Mouse (Mus musculus): Measurements from ENCODE around the gene Nat14.

Nat14 gene

GRCm38 (mm10) chr7:4920496-4920895 is 1.3 kb upstream of the Nat14 start:
- DNase-seq (ENCODE audit: low spot score in 2 of 2): no peak

- no peak for DNase-seq (ENCODE audit: low spot score in 2 of 2)
Observed at GRCm38 (mm10) chr7:4920976-4921823, 628 bp upstream of the Nat14 start.

- peak; percentile 86 to 88 for DNase-seq (ENCODE audit: low spot score in 2 of 2)
Observed at GRCm38 (mm10) chr7:4922508-4922907, 680 bp downstream of the Nat14 start.

GRCm38 (mm10) chr7:4922931-4923565 is 1.2 kb downstream of the Nat14 start:
- peak in 1 of 2 experiments; percentile 84 for DNase-seq (ENCODE audit: low spot score in 2 of 2)

- DNase-seq (ENCODE audit: low spot score in 2 of 2): peak in 1 of 2 experiments; percentile 55
Observed at GRCm38 (mm10) chr7:4923586-4924364, 1.9 kb downstream of the Nat14 start.

GRCm38 (mm10) chr7:4924483-4924882 is 2.7 kb downstream of the Nat14 start:
- no peak for DNase-seq (ENCODE audit: low spot score in 2 of 2)

- DNase-seq (ENCODE audit: low spot score in 2 of 2): no peak
Observed at GRCm38 (mm10) chr7:4924891-4925301, 3.1 kb downstream of the Nat14 start.

- DNase-seq (ENCODE audit: low spot score in 2 of 2): no peak
Observed at GRCm38 (mm10) chr7:4925441-4926381, 3.9 kb downstream of the Nat14 start, which contains the start of gene Ssc5d. TSS of gene Ssc5d (plus strand) at chr7:4925785.

GRCm38 (mm10) chr7:4926849-4927248 is 5.0 kb downstream of the Nat14 start:
- DNase-seq (ENCODE audit: low spot score in 2 of 2): no peak

GRCm38 (mm10) chr7:4927711-4928110 is 5.9 kb downstream of the Nat14 start:
- DNase-seq (ENCODE audit: low spot score in 2 of 2): no peak

- DNase-seq (ENCODE audit: low spot score in 2 of 2): no peak
Observed at GRCm38 (mm10) chr7:4928323-4928722, 6.5 kb downstream of the Nat14 start.

- DNase-seq (ENCODE audit: low spot score in 2 of 2): no peak
Observed at GRCm38 (mm10) chr7:4933103-4933502, 11.3 kb downstream of the Nat14 start.

GRCm38 (mm10) chr7:4934160-4934914 is 12.5 kb downstream of the Nat14 start:
- DNase-seq (ENCODE audit: low spot score in 2 of 2): no peak

GRCm38 (mm10) chr7:4936832-4937231 is 15.0 kb downstream of the Nat14 start:
- no peak for DNase-seq (ENCODE audit: low spot score in 2 of 2)

GRCm38 (mm10) chr7:4937392-4937791 is 15.6 kb downstream of the Nat14 start:
- DNase-seq (ENCODE audit: low spot score in 2 of 2): no peak

GRCm38 (mm10) chr7:4938456-4938855 is 16.6 kb downstream of the Nat14 start:
- DNase-seq (ENCODE audit: low spot score in 2 of 2): peak in 1 of 2 experiments; percentile 68

GRCm38 (mm10) chr7:4940068-4940479 is 18.2 kb downstream of the Nat14 start:
- DNase-seq (ENCODE audit: low spot score in 2 of 2): peak in 1 of 2 experiments; percentile 88

GRCm38 (mm10) chr7:4942673-4943072 is 20.8 kb downstream of the Nat14 start:
- DNase-seq (ENCODE audit: low spot score in 2 of 2): no peak

GRCm38 (mm10) chr7:4943223-4943815 is 21.5 kb downstream of the Nat14 start:
- peak; percentile 87 to 98 for DNase-seq (ENCODE audit: low spot score in 2 of 2)

- no peak for DNase-seq (ENCODE audit: low spot score in 2 of 2)
Observed at GRCm38 (mm10) chr7:4947855-4948254, 26.0 kb downstream of the Nat14 start.

Data from left cerebral cortex, adult 9 months (tissue).